Mouse (Mus musculus) heart, postnatal 0 days (tissue): Measurements from ENCODE around the gene Hdac4. TPM values are rescaled to one million over a fixed set of nuclear protein-coding genes. Genes with fewer than 3 reads are reported as not detected.

Experiments
- ATAC-seq: fragments of 200-750 bp; cut with Nextera tagmentation; 2 replicates; pipeline ENCODE4 v1.8.0; 2017; ENCODE audit warnings: low read depth, moderate number of reproducible peaks, moderate library complexity; ENCODE audit not compliant: insufficient read depth
- DNase-seq: peaks from one replicate; pipeline ENCODE4 v3.0.0-alpha.2; 2016; ENCODE audit warnings: low spot score
- H3K27ac ChIP-seq: fragments of 300-500 bp; sonication (generic); 2 replicates; pipeline ENCODE4 v1.5.1; 2014; ENCODE audit warnings: low read depth, mild to moderate bottlenecking
- H3K27me3 ChIP-seq: fragments of 300-500 bp; sonication (generic); 2 replicates; pipeline ENCODE4 v1.6.1; 2014; ENCODE audit warnings: low read length, mixed read lengths; ENCODE audit not compliant: control insufficient read depth, insufficient read depth
- H3K36me3 ChIP-seq: fragments of 300-500 bp; sonication (generic); replicated peaks from 2 replicates; pipeline ENCODE4 v1.6.1; 2014; ENCODE audit warnings: low read length, mixed read lengths; ENCODE audit not compliant: control insufficient read depth, insufficient read depth
- H3K4me1 ChIP-seq: fragments of 300-500 bp; sonication (generic); 2 replicates; pipeline ENCODE4 v1.6.1; 2014; ENCODE audit warnings: antibody characterized with exemption; ENCODE audit not compliant: control insufficient read depth, insufficient read depth
- H3K4me2 ChIP-seq: fragments of 300-500 bp; sonication (generic); 2 replicates; pipeline ENCODE4 v1.6.1; 2014; ENCODE audit warnings: low read depth, mild to moderate bottlenecking, low read length, moderate library complexity
- H3K4me3 ChIP-seq: fragments of 300-500 bp; sonication (generic); 2 replicates; pipeline ENCODE4 v1.5.1; 2014; ENCODE audit warnings: low read depth, low read length
- H3K9ac ChIP-seq: fragments of 300-500 bp; sonication (generic); replicated peaks from 2 replicates; pipeline ENCODE4 v1.6.1; 2014; ENCODE audit warnings: low read depth, low read length, mixed read lengths
- H3K9me3 ChIP-seq: fragments of 300-500 bp; sonication (generic); replicated peaks from 2 replicates; pipeline ENCODE4 v1.6.1; 2016; ENCODE audit warnings: low read length; ENCODE audit not compliant: control insufficient read depth
- CTCF ChIP-seq: IDR thresholded peaks from 2 replicates; pipeline ENCODE4 v1.5.1; 2016; ENCODE audit warnings: antibody characterized with exemption, control low read depth, low read depth
- EP300 ChIP-seq: IDR thresholded peaks from 2 replicates; pipeline ENCODE4 v1.6.1; 2016; ENCODE audit warnings: antibody characterized with exemption, low read depth
- WGBS: fragments of 180-500 bp; shearing (Covaris S2); extraction: QIAGEN DNeasy Blood & Tissue Kit; methylation state at CpG from one replicate; pipeline ENCODE4 v1.1.7; 2014; 5-methylcytosine and 5-hydroxymethylcytosine counted together
- polyA plus RNA-seq: library from polyadenylated mRNA; unstranded; fragments of >200 nt; fragmentation: Nextera tagmentation; extraction: Ambion mirVana; gene quantifications from 2 replicates; pipeline ENCODE4 v1.2.1, GENCODE M21; 2015
- total RNA-seq: library from RNA; depleted of rRNA; stranded (reverse); fragments of >200 nt; gene quantifications from 2 replicates; pipeline ENCODE4 v1.2.3, GENCODE M21; 2014; ENCODE audit warnings: low replicate concordance

Gene Hdac4
- total and polyA plus RNA-seq, 2 experiments from 2014 or later, result 6.8 to 13.0 TPM

- no peak overlapping the region for H3K9ac ChIP-seq
- no peak for ATAC-seq
- H3K9me3 ChIP-seq, result no peaks in the 10 kb centered on the region
- TF ChIP-seq CTCF (no peak), EP300 (no peak)
- H3K4me3 ChIP-seq, result no peak overlapping the region
- 77% methylated on average over 11 of the region's 11 CpGs for WGBS
- H3K27ac ChIP-seq, result no peak overlapping the region
- H3K4me1 ChIP-seq, result peaks cover 50% of the 10 kb centered on the region
- H3K4me2 ChIP-seq, result no peak overlapping the region
- no peaks in the 10 kb centered on the region for H3K36me3 ChIP-seq
- no peaks in the 10 kb centered on the region for H3K27me3 ChIP-seq
- DNase-seq, result no peak
These were observed 115.4 kb downstream of the Hdac4 start for GRCm38 (mm10) chr1:92079982-92080537.

GRCm38 (mm10) chr1:92075312-92075711 is 120.2 kb downstream of the Hdac4 start:
- DNase-seq, result no peak
- Histone ChIP-seq H3K27ac (no peak overlapping the region), H3K9me3 (no peaks in the 10 kb centered on the region), H3K4me3 (no peak overlapping the region), H3K4me2 (no peak overlapping the region), H3K9ac (no peak overlapping the region), H3K27me3 (no peaks in the 10 kb centered on the region), H3K4me1 (peaks cover 19% of the 10 kb centered on the region), H3K36me3 (no peaks in the 10 kb centered on the region)
- no peak for TF ChIP-seq EP300
- no peak for ATAC-seq
- 41% methylated on average over 6 of the region's 6 CpGs for WGBS

- Histone ChIP-seq H3K27ac (no peak overlapping the region), H3K9ac (no peak overlapping the region), H3K9me3 (no peaks in the 10 kb centered on the region), H3K36me3 (no peaks in the 10 kb centered on the region), H3K4me1 (peaks cover 17% of the 10 kb centered on the region), H3K4me3 (no peak overlapping the region), H3K27me3 (no peaks in the 10 kb centered on the region), H3K4me2 (no peak overlapping the region)
- ATAC-seq (no peak), DNase-seq (no peak)
- TF ChIP-seq EP300 (no peak), CTCF (no peak)
- 85% methylated on average over 3 of the region's 3 CpGs for WGBS
These were observed 120.8 kb downstream of the Hdac4 start for GRCm38 (mm10) chr1:92074655-92075054.

GRCm38 (mm10) chr1:92069932-92070677 is 125.4 kb downstream of the Hdac4 start:
- ATAC-seq (no peak), DNase-seq (no peak)
- no peak for TF ChIP-seq CTCF
- TF ChIP-seq EP300, result no peak
- no peaks in the 10 kb centered on the region for H3K27me3 ChIP-seq
- WGBS, result 75% methylated on average over 2 of the region's 2 CpGs
- H3K36me3 ChIP-seq, result no peaks in the 10 kb centered on the region
- H3K4me3 ChIP-seq, result no peak overlapping the region
- no peak overlapping the region for H3K27ac ChIP-seq
- H3K9me3 ChIP-seq, result no peaks in the 10 kb centered on the region
- no peak overlapping the region for H3K9ac ChIP-seq
- H3K4me2 ChIP-seq, result no peak overlapping the region
- peaks cover 5% of the 10 kb centered on the region for H3K4me1 ChIP-seq

- no peak for TF ChIP-seq EP300
- TF ChIP-seq CTCF, result no peak
- Histone ChIP-seq H3K27ac (no peak overlapping the region), H3K9ac (no peak overlapping the region), H3K4me2 (no peak overlapping the region), H3K36me3 (no peaks in the 10 kb centered on the region), H3K27me3 (no peaks in the 10 kb centered on the region), H3K9me3 (no peaks in the 10 kb centered on the region), H3K4me1 (no peaks in the 10 kb centered on the region), H3K4me3 (no peak overlapping the region)
- WGBS, result 94% methylated on average over 7 of the region's 7 CpGs
- DNase-seq, result no peak
- ATAC-seq, result no peak
These were observed 126.0 kb downstream of the Hdac4 start for GRCm38 (mm10) chr1:92069464-92069863.

- Histone ChIP-seq H3K27me3 (no peaks in the 10 kb centered on the region), H3K9me3 (no peaks in the 10 kb centered on the region), H3K4me3 (no peak overlapping the region), H3K4me2 (no peak overlapping the region), H3K9ac (no peak overlapping the region), H3K27ac (no peak overlapping the region), H3K4me1 (0 out of 2 replicates have a peak, but pooled peaks cover 3% of the 10 kb centered on the region), H3K36me3 (no peaks in the 10 kb centered on the region)
- ATAC-seq (no peak), DNase-seq (no peak)
- no peak for TF ChIP-seq EP300
- TF ChIP-seq CTCF, result no peak
- 76% methylated on average over 5 of the region's 5 CpGs for WGBS
These were observed 131.2 kb downstream of the Hdac4 start for GRCm38 (mm10) chr1:92064307-92064706.
